Mouse (Mus musculus): ENCODE results near the gene Igf2bp2. TPM values are rescaled to one million over a fixed set of nuclear protein-coding genes. Genes with fewer than 3 reads are reported as not detected.

Igf2bp2 gene
- polyA plus RNA-seq, 1 experiment = 0.63 TPM

DNA sequence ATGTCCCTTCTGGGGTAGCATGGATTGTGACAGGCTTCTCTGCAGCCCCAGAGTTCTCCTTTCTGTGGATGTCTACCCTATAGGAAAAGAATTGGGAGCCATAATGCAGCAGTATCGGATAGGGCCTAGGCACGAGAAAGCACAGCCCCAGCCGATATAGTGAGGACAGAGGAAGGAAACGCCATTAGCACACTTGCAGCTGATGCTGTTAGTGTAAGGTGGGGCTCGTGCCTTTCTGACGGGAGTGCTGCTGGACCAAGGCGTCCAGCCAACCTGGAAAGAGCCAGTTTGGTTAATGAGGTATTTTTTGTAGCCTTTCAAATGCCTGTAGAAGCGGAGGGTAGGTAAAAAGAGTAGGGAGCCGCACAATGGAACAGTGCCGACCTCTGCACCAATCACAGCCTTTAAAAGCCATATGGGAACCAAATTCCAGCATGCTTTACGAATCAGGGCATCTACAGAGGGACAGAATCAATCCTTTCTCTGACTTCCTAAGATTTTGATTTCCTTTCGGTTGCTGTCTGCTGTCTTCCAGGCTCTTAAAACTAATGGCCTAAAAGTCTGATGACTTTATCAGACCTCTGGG, 82.9 kb downstream of the Igf2bp2 start:
- no peaks in the 10 kb centered on the region for H3K27me3 ChIP-seq (ENCODE audit: control insufficient read depth, insufficient read depth, low read length)
- TF ChIP-seq CTCF (IDR thresholded peaks at IDR 0.05; ENCODE audit: control insufficient read depth, insufficient read depth, insufficient replicate concordance, low read depth, low read length) (no peak), POLR2A (IDR thresholded peaks at IDR 0.05; ENCODE audit: control insufficient read depth, low read depth, low read length) (no peak)
- no peaks in the 10 kb centered on the region for H3K36me3 ChIP-seq (ENCODE audit: control insufficient read depth, insufficient read depth, low read length)
- no peak overlapping the region for H3K4me3 ChIP-seq (ENCODE audit: control insufficient read depth, low read depth, low read length)
- H3K27ac ChIP-seq (ENCODE audit: control insufficient read depth, insufficient read depth, low read depth, low read length) = no peak overlapping the region
- no peaks in the 10 kb centered on the region for H3K4me1 ChIP-seq (ENCODE audit: control insufficient read depth, insufficient read depth, low read length)

- no peak overlapping the region for H3K4me3 ChIP-seq (ENCODE audit: control insufficient read depth, low read depth, low read length)
Measured at GRCm38 (mm10) chr16:22076620-22076941, 86.5 kb downstream of the Igf2bp2 start.

GRCm38 (mm10) chr16:22075829-22076619, 87.1 kb downstream of the Igf2bp2 start:
- Histone ChIP-seq H3K36me3 (ENCODE audit: control insufficient read depth, insufficient read depth, low read length) (no peaks in the 10 kb centered on the region), H3K27ac (ENCODE audit: control insufficient read depth, insufficient read depth, low read depth, low read length) (no peak overlapping the region)

More at GRCm38 (mm10) chr16:22076620-22076941, 86.5 kb downstream of the Igf2bp2 start:
- Histone ChIP-seq H3K4me1 (ENCODE audit: control insufficient read depth, insufficient read depth, low read length) (no peaks in the 10 kb centered on the region), H3K27me3 (ENCODE audit: control insufficient read depth, insufficient read depth, low read length) (no peaks in the 10 kb centered on the region), H3K36me3 (ENCODE audit: control insufficient read depth, insufficient read depth, low read length) (no peaks in the 10 kb centered on the region), H3K27ac (ENCODE audit: control insufficient read depth, insufficient read depth, low read depth, low read length) (no peak overlapping the region)
- TF ChIP-seq CTCF (IDR thresholded peaks at IDR 0.05; ENCODE audit: control insufficient read depth, insufficient read depth, insufficient replicate concordance, low read depth, low read length) = no peak
- no peak for TF ChIP-seq POLR2A (IDR thresholded peaks at IDR 0.05; ENCODE audit: control insufficient read depth, low read depth, low read length)

GRCm38 (mm10) chr16:22075067-22075466, 88.0 kb downstream of the Igf2bp2 start:
- H3K4me1 ChIP-seq (ENCODE audit: control insufficient read depth, insufficient read depth, low read length) = no peaks in the 10 kb centered on the region
- no peaks in the 10 kb centered on the region for H3K27me3 ChIP-seq (ENCODE audit: control insufficient read depth, insufficient read depth, low read length)
- H3K27ac ChIP-seq (ENCODE audit: control insufficient read depth, insufficient read depth, low read depth, low read length) = no peak overlapping the region
- H3K36me3 ChIP-seq (ENCODE audit: control insufficient read depth, insufficient read depth, low read length) = no peaks in the 10 kb centered on the region
- H3K4me3 ChIP-seq (ENCODE audit: control insufficient read depth, low read depth, low read length) = no peak overlapping the region
- TF ChIP-seq POLR2A (IDR thresholded peaks at IDR 0.05; ENCODE audit: control insufficient read depth, low read depth, low read length) = no peak
- TF ChIP-seq CTCF (IDR thresholded peaks at IDR 0.05; ENCODE audit: control insufficient read depth, insufficient read depth, insufficient replicate concordance, low read depth, low read length) = no peak

More at GRCm38 (mm10) chr16:22075829-22076619, 87.1 kb downstream of the Igf2bp2 start:
- H3K4me1 ChIP-seq (ENCODE audit: control insufficient read depth, insufficient read depth, low read length) = no peaks in the 10 kb centered on the region
- no peak overlapping the region for H3K4me3 ChIP-seq (ENCODE audit: control insufficient read depth, low read depth, low read length)
- TF ChIP-seq POLR2A (IDR thresholded peaks at IDR 0.05; ENCODE audit: control insufficient read depth, low read depth, low read length) (no peak), CTCF (IDR thresholded peaks at IDR 0.05; ENCODE audit: control insufficient read depth, insufficient read depth, insufficient replicate concordance, low read depth, low read length) (no peak)
- no peaks in the 10 kb centered on the region for H3K27me3 ChIP-seq (ENCODE audit: control insufficient read depth, insufficient read depth, low read length)

- H3K27me3 ChIP-seq (ENCODE audit: control insufficient read depth, insufficient read depth, low read length) = no peaks in the 10 kb centered on the region
- no peak overlapping the region for H3K4me3 ChIP-seq (ENCODE audit: control insufficient read depth, low read depth, low read length)
- no peaks in the 10 kb centered on the region for H3K4me1 ChIP-seq (ENCODE audit: control insufficient read depth, insufficient read depth, low read length)
- TF ChIP-seq POLR2A (IDR thresholded peaks at IDR 0.05; ENCODE audit: control insufficient read depth, low read depth, low read length) (no peak), CTCF (IDR thresholded peaks at IDR 0.05; ENCODE audit: control insufficient read depth, insufficient read depth, insufficient replicate concordance, low read depth, low read length) (no peak)
- no peak overlapping the region for H3K27ac ChIP-seq (ENCODE audit: control insufficient read depth, insufficient read depth, low read depth, low read length)
- H3K36me3 ChIP-seq (ENCODE audit: control insufficient read depth, insufficient read depth, low read length) = no peaks in the 10 kb centered on the region
Measured at GRCm38 (mm10) chr16:22071361-22071760, 91.7 kb downstream of the Igf2bp2 start.

- H3K4me3 ChIP-seq (ENCODE audit: control insufficient read depth, low read depth, low read length) = no peak overlapping the region
- H3K36me3 ChIP-seq (ENCODE audit: control insufficient read depth, insufficient read depth, low read length) = no peaks in the 10 kb centered on the region
- no peaks in the 10 kb centered on the region for H3K27me3 ChIP-seq (ENCODE audit: control insufficient read depth, insufficient read depth, low read length)
- no peak for TF ChIP-seq CTCF (IDR thresholded peaks at IDR 0.05; ENCODE audit: control insufficient read depth, insufficient read depth, insufficient replicate concordance, low read depth, low read length)
- TF ChIP-seq POLR2A (IDR thresholded peaks at IDR 0.05; ENCODE audit: control insufficient read depth, low read depth, low read length) = no peak
- no peak overlapping the region for H3K27ac ChIP-seq (ENCODE audit: control insufficient read depth, insufficient read depth, low read depth, low read length)
- no peaks in the 10 kb centered on the region for H3K4me1 ChIP-seq (ENCODE audit: control insufficient read depth, insufficient read depth, low read length)
Measured at GRCm38 (mm10) chr16:22067406-22067805, 95.7 kb downstream of the Igf2bp2 start.

DNA sequence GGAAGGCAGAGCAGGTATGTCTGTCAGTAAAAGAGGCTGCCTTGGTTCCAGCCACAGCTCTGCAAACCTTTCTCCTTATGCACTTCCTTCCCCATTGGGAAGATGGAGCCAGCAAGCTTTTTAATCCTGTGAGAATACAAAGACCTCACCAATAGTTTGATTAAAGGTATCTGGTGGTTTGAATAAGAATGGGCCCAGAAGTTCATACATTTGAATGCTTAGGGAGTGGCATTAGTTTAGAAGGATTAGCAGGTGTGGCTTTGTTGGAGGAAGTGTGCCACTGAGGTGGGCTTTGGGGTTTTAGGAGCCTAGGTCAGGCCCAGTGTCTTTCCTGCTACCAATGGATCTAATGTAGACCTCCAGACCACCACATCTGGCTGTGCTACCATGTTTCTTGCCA, 97.6 kb downstream of the Igf2bp2 start:
- H3K4me1 ChIP-seq (ENCODE audit: control insufficient read depth, insufficient read depth, low read length) = no peaks in the 10 kb centered on the region
- no peak overlapping the region for H3K27ac ChIP-seq (ENCODE audit: control insufficient read depth, insufficient read depth, low read depth, low read length)
- H3K4me3 ChIP-seq (ENCODE audit: control insufficient read depth, low read depth, low read length) = no peak overlapping the region
- no peaks in the 10 kb centered on the region for H3K36me3 ChIP-seq (ENCODE audit: control insufficient read depth, insufficient read depth, low read length)
- TF ChIP-seq POLR2A (IDR thresholded peaks at IDR 0.05; ENCODE audit: control insufficient read depth, low read depth, low read length) = no peak
- no peak for TF ChIP-seq CTCF (IDR thresholded peaks at IDR 0.05; ENCODE audit: control insufficient read depth, insufficient read depth, insufficient replicate concordance, low read depth, low read length)
- no peaks in the 10 kb centered on the region for H3K27me3 ChIP-seq (ENCODE audit: control insufficient read depth, insufficient read depth, low read length)

Data from testis, adult 2 months (tissue).